Mouse (Mus musculus) heart, embryonic 12.5 days (tissue): ENCODE data around the gene Pou2f2. TPM values are rescaled to one million over a fixed set of nuclear protein-coding genes. Genes with fewer than 3 reads are reported as not detected.
"Not testable (repeated sequence)": the region's sequence is repeated elsewhere in the genome, so short reads cannot be mapped to it uniquely, and the experiment has no call there.

Source experiments
- ATAC-seq: fragments of 200-750 bp; cut with Nextera tagmentation; 2 replicates; pipeline ENCODE4 v1.8.0; 2017; ENCODE audit warnings: moderate TSS enrichment, moderate library complexity; ENCODE audit not compliant: insufficient number of reproducible peaks, low FRiP score
- H3K27ac ChIP-seq: fragments of 300-500 bp; sonication (generic); 2 replicates; pipeline ENCODE4 v1.5.1; 2016; ENCODE audit warnings: mild to moderate bottlenecking, moderate library complexity; ENCODE audit not compliant: poor library complexity, severe bottlenecking
- H3K27me3 ChIP-seq: fragments of 300-500 bp; sonication (generic); replicated peaks from 2 replicates; pipeline ENCODE4 v1.6.1; 2016; ENCODE audit warnings: mild to moderate bottlenecking, moderate library complexity
- H3K36me3 ChIP-seq: fragments of 300-500 bp; sonication (generic); 2 replicates; pipeline ENCODE4 v1.6.1; 2016; ENCODE audit warnings: mild to moderate bottlenecking, moderate library complexity
- H3K4me1 ChIP-seq: fragments of 300-500 bp; sonication (generic); replicated peaks from 2 replicates; pipeline ENCODE4 v1.6.1; 2016; ENCODE audit warnings: mild to moderate bottlenecking
- H3K4me2 ChIP-seq: fragments of 300-500 bp; sonication (generic); 2 replicates; pipeline ENCODE4 v1.6.1; 2016; ENCODE audit warnings: mild to moderate bottlenecking, moderate library complexity
- H3K4me3 ChIP-seq: fragments of 300-500 bp; sonication (generic); 2 replicates; pipeline ENCODE4 v1.5.1; 2016; ENCODE audit warnings: mild to moderate bottlenecking
- H3K9ac ChIP-seq: fragments of 300-500 bp; sonication (generic); 2 replicates; pipeline ENCODE4 v1.6.1; 2016; ENCODE audit warnings: mild to moderate bottlenecking, moderate library complexity
- H3K9me3 ChIP-seq: fragments of 300-500 bp; sonication (generic); replicated peaks from 2 replicates; pipeline ENCODE4 v1.6.1; 2016; ENCODE audit warnings: mild to moderate bottlenecking, moderate library complexity
- WGBS: fragments of 180-500 bp; shearing (Covaris S2); methylation state at CpG from one replicate; pipeline ENCODE4 v1.1.7; 2016; 5-methylcytosine and 5-hydroxymethylcytosine counted together
- microRNA-seq: library from miRNA; unstranded; fragments of <30 nt; microRNA quantifications from one replicate; pipeline ENCODE4, GENCODE M21; 2017
- polyA plus RNA-seq: library from polyadenylated mRNA; unstranded; fragments of >200 nt; fragmentation: Nextera tagmentation; extraction: Ambion mirVana; gene quantifications from 2 replicates; pipeline ENCODE4 v1.2.1, GENCODE M21; 2016

Pou2f2 gene
- polyA plus RNA-seq, 1 experiment from 2014 or later, result 0.54 TPM

DNA sequence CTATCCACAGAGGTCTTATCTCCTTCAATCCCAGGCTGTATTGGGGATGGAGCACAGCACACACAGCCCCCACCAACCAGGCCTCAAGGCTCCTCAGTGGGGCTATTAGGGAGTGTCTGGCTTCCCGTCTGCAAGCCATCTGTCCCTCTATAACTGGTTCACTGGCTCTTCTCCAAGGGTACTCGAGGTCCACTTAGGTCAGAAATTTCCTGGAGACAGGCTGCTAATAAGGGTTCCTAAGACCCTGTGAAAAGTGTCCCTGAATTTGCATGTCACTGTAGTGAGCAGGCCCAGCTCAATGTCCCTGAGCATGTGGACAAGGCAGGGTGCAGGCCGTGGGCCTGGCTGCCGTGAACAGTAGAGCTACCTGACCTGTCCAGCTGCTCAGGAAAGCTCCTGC is 122.6 kb downstream of the Pou2f2 start:
- peaks cover 27% of the 10 kb centered on the region for H3K4me1 ChIP-seq
- no peaks in the 10 kb centered on the region for H3K9me3 ChIP-seq
- peak overlapping the region; percentile 49 for H3K27ac ChIP-seq
- ATAC-seq, result no peak
- H3K36me3 ChIP-seq, result peaks cover 93% of the 10 kb centered on the region
- H3K9ac ChIP-seq, result 0 out of 2 replicates have a peak overlapping the region, but pooled peaks have one; percentile 2
- no peak overlapping the region for H3K4me3 ChIP-seq
- no peaks in the 10 kb centered on the region for H3K27me3 ChIP-seq
- H3K4me2 ChIP-seq, result no peak overlapping the region
- 34% methylated on average over 4 of the region's 4 CpGs for WGBS

DNA sequence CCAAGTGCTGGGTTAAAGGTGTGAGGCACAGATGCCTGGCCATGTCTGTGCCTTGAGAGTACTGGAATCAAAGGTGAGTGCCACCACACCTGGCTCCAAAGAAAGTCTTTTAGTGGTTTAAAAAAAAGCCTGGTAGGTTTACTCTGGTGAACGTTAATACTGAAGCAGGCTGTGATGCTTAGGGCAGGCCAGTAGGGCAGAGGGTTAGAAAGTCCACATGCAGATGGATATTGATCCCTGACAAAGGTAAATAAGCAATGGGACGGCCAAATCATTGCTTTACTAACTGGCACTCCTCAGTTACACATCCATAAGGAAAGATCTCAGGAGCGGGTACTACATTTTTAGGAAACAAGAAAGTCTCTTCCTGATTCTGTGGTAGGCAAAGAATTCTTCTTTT is 126.9 kb downstream of the Pou2f2 start:
- 82% methylated on average over 3 of the region's 3 CpGs for WGBS

DNA sequence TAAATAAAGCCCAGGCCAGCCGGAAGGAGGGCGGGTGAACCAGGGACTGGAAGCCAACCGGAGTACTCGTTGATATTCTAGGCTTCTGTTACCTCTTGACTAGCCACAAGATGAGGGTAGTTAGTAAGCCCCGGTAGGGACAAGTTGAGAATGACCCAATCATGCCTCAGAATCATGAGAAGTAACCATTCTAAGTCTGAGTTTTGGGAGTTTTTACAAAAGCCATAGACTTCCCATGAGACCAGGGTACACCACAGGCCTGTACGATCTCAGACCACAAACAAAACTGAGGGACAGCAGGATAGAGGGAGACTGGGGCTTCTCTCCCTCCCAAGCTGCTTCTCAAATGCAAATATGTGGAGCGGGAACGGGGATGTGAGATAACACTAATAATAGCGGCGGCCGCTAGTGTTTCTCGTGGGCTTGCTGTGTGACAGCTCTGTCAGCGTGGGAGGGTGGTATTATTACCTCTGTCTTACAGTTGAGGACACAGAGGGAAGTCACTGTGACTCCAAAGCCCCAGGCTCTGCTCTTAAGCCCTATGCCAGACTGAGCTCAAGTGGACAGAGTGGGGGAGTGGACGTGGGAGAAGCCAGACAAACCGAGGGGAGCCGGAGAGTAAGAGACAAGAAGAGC is 130.1 kb downstream of the Pou2f2 start:
- Histone ChIP-seq H3K27me3 (no peaks in the 10 kb centered on the region), H3K9me3 (no peaks in the 10 kb centered on the region), H3K27ac (no peak overlapping the region), H3K4me1 (peaks cover 11% of the 10 kb centered on the region), H3K9ac (peak overlapping the region; percentile 5; the same call in 1 of the 2 replicates), H3K4me3 (no peak overlapping the region), H3K4me2 (no peak overlapping the region), H3K36me3 (peaks cover 82% of the 10 kb centered on the region)
- ATAC-seq, result no peak
- WGBS, result 63% methylated on average over 16 of the region's 16 CpGs

More for the DNA sequence above, 126.9 kb downstream of the Pou2f2 start:
- no peak overlapping the region for H3K27ac ChIP-seq
- H3K9ac ChIP-seq, result no peak overlapping the region
- no peak for ATAC-seq
- H3K27me3 ChIP-seq, result no peaks in the 10 kb centered on the region
- H3K4me2 ChIP-seq, result no peak overlapping the region
- H3K4me1 ChIP-seq, result peaks cover 26% of the 10 kb centered on the region
- peaks cover 84% of the 10 kb centered on the region for H3K36me3 ChIP-seq
- H3K4me3 ChIP-seq, result no peak overlapping the region
- no peaks in the 10 kb centered on the region for H3K9me3 ChIP-seq

DNA sequence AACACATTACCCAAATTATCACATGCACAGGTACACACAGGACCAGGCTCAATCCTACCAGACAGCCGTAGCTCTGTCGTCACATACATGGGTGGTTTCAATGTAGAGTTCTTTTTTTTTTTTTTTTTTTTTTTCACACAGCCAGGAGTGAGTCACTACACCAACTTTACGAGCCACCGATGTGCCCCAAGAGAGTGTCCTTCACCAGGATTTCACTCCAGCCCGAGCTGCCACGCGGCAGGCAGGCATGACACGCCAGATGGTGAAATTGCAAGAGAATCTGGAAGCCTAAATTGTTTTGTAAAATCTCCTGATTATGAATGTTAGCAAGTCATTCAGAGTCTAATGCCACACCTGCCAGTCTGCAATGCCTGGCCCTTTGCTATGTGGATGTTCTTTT is 132.2 kb downstream of the Pou2f2 start:
- peaks cover 84% of the 10 kb centered on the region for H3K36me3 ChIP-seq
- H3K4me2 ChIP-seq, result no peak overlapping the region
- peaks cover 11% of the 10 kb centered on the region for H3K4me1 ChIP-seq
- ATAC-seq, result no peak
- no peaks in the 10 kb centered on the region for H3K9me3 ChIP-seq
- no peak overlapping the region for H3K4me3 ChIP-seq
- H3K27me3 ChIP-seq, result no peaks in the 10 kb centered on the region
- H3K9ac ChIP-seq, result no peak overlapping the region
- H3K27ac ChIP-seq, result no peak overlapping the region
- 88% methylated on average over 8 of the region's 8 CpGs for WGBS

DNA sequence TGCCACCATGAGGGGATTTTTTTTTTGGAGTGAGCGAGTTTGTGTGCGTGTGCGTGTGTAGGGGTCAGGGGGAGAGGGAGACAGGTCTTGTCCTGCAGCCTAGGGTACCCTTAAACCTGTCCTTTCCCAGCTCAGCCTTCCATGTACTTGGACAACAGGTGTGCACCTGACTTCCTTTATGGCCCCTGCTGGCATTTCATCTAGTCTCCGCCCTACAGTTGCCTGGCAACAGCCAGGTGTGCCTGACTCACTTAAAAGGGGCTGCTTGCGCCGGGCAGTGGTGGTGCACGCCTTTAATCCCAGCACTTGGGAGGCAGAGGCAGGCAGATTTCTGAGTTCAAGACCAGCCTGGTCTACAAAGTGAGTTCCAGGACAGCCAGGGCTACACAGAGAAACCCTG is 134.9 kb downstream of the Pou2f2 start:
- H3K9me3 ChIP-seq, ATAC-seq, H3K27ac ChIP-seq, H3K27me3 ChIP-seq, H3K4me3 ChIP-seq, H3K4me1 ChIP-seq, H3K9ac ChIP-seq, H3K4me2 ChIP-seq: not testable (repeated sequence)
- WGBS, result 91% methylated on average over 7 of the region's 7 CpGs
- peaks cover 96% of the 10 kb centered on the region for H3K36me3 ChIP-seq

DNA sequence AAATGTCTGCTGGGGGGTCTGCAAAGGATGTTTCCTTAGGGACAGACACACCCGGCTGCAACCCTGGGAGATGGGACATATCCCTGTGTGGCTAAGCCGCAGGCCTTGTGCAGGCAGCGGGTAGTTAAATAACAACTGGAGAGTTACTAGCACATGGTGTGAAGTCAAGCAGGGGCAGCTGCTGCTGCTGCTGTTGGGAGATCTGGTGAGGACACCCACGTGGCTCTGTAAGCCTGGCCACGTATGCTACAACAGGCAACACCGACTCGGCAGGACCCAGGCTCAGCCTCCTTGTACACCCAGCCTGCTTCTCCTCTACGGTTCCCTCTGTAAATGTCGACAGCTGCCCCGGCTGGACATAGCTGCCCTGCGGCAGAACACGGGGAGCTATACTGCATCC is 137.6 kb downstream of the Pou2f2 start:
- Histone ChIP-seq H3K27me3 (no peaks in the 10 kb centered on the region), H3K4me3 (no peak overlapping the region), H3K9ac (no peak overlapping the region), H3K9me3 (no peaks in the 10 kb centered on the region), H3K27ac (no peak overlapping the region), H3K4me2 (no peak overlapping the region), H3K4me1 (no peaks in the 10 kb centered on the region), H3K36me3 (peaks cover 98% of the 10 kb centered on the region)
- ATAC-seq, result no peak
- WGBS, result 81% methylated on average over 12 of the region's 12 CpGs

Small RNAs within 50 kb of the gene (microRNA-seq; reads per million reads assigned to microRNA genes)
- gene Mir6537 (not detected), gene Mir7048 (not detected)

Other genes starting within 250 kb of the Pou2f2 start
- not detected in 2 replicates for gene Gm4881, start 235.2 kb downstream of the Pou2f2 start, polyA plus RNA-seq
- 153 and 170 TPM in 2 replicates for gene Rabac1, start 207.0 kb downstream of the Pou2f2 start, polyA plus RNA-seq
- gene Atp1a3, start 173.8 kb downstream of the Pou2f2 start, polyA plus RNA-seq, result 2.9 and 3.8 TPM in 2 replicates
- 7.7 and 7.9 TPM in 2 replicates for gene Grik5, start 107.4 kb downstream of the Pou2f2 start, polyA plus RNA-seq
- gene Zfp574, start 107.2 kb downstream of the Pou2f2 start, polyA plus RNA-seq, result 24.4 and 24.5 TPM in 2 replicates
- gene Dedd2, start 40.9 kb upstream of the Pou2f2 start, polyA plus RNA-seq, result 8.2 and 9.5 TPM in 2 replicates
- gene Zfp526, start 41.7 kb upstream of the Pou2f2 start, polyA plus RNA-seq, result 2.3 and 2.5 TPM in 2 replicates
- gene Gsk3a, start 58.1 kb upstream of the Pou2f2 start, polyA plus RNA-seq, result 12.1 and 12.7 TPM in 2 replicates
- gene Erf, start 71.0 kb upstream of the Pou2f2 start, polyA plus RNA-seq, result 17.6 and 20.4 TPM in 2 replicates
- 28.8 and 30.5 TPM in 2 replicates for gene Cic, start 88.0 kb upstream of the Pou2f2 start, polyA plus RNA-seq
- 127 and 131 TPM in 2 replicates for gene Pafah1b3, start 118.3 kb upstream of the Pou2f2 start, polyA plus RNA-seq
- not detected in 2 replicates for gene Prr19, start 121.7 kb upstream of the Pou2f2 start, polyA plus RNA-seq
- gene Tmem145, start 126.4 kb upstream of the Pou2f2 start, polyA plus RNA-seq, result 0.23 and 0.30 TPM in 2 replicates
- gene Megf8, start 137.4 kb upstream of the Pou2f2 start, polyA plus RNA-seq, result 10.3 and 10.8 TPM in 2 replicates
- not detected in 2 replicates for gene Cnfn, start 190.0 kb upstream of the Pou2f2 start, polyA plus RNA-seq
- gene Lipe, start 219.0 kb upstream of the Pou2f2 start, polyA plus RNA-seq, result 4.1 and 5.9 TPM in 2 replicates
- not detected in 2 replicates for gene Cxcl17, start 233.2 kb upstream of the Pou2f2 start, polyA plus RNA-seq